8 mouse cellular contexts compared by ENCODE assay signal in genomic region chr6:86370093-86370713, GRCm38 (mm10). TPM values are rescaled to one million over a fixed set of nuclear protein-coding genes. Genes with fewer than 3 reads are reported as not detected.
DNase-seq lines count a peak whose midpoint lies in the region; ATAC-seq and TF ChIP-seq lines count a peak whose summit lies in the region.

No protein-coding gene starts in this region.

- no peaks in the 10 kb centered on the region for H3K27me3 ChIP-seq in thymus, adult 2 months (ENCODE audit: control insufficient read depth, insufficient read depth, low read length)
- H3K27me3 ChIP-seq in embryonic facial prominence, embryonic 11.5 days (ENCODE audit: control insufficient read depth, insufficient read depth, low read length) = no peaks in the 10 kb centered on the region
- no peaks in the 10 kb centered on the region for H3K27me3 ChIP-seq in intestine, postnatal 0 days (replicated peaks; ENCODE audit: control insufficient read depth, insufficient read depth, low read length)
- no peaks in the 10 kb centered on the region for H3K27me3 ChIP-seq in midbrain, postnatal 0 days (ENCODE audit: insufficient read depth, low read length)

- H3K9me3 ChIP-seq in embryonic facial prominence, embryonic 11.5 days (replicated peaks; ENCODE audit: control insufficient read depth, low read length) = no peaks in the 10 kb centered on the region
- H3K9me3 ChIP-seq in intestine, postnatal 0 days (ENCODE audit: control insufficient read depth) = no peaks in the 10 kb centered on the region
- no peaks in the 10 kb centered on the region for H3K9me3 ChIP-seq in midbrain, postnatal 0 days (ENCODE audit: low read length)

- H3K4me2 ChIP-seq in embryonic facial prominence, embryonic 11.5 days (ENCODE audit: low read depth, low read length) = no peak overlapping the region
- H3K4me2 ChIP-seq in intestine, postnatal 0 days (replicated peaks; ENCODE audit: low read depth) = peak overlapping the region; percentile 71
- peak overlapping the region; percentile 60; the same call in 1 of the 2 replicates for H3K4me2 ChIP-seq in midbrain, postnatal 0 days (ENCODE audit: low read depth, low read length, poor library complexity, severe bottlenecking)

- H3K9ac ChIP-seq in embryonic facial prominence, embryonic 11.5 days (replicated peaks; ENCODE audit: low read length) = no peak overlapping the region; the same call in 1 of the 2 replicates
- H3K9ac ChIP-seq in intestine, postnatal 0 days (ENCODE audit: low read depth, low read length) = no peak overlapping the region
- no peak overlapping the region for H3K9ac ChIP-seq in midbrain, postnatal 0 days (replicated peaks; ENCODE audit: low read length, poor library complexity, severe bottlenecking)

- TF ChIP-seq POLR2A in thymus, adult 2 months (IDR thresholded peaks at IDR 0.05; ENCODE audit: control insufficient read depth, extremely low read depth, insufficient read depth, low read length, poor library complexity) = no peak

- H3K4me1 ChIP-seq in thymus, adult 2 months (replicated peaks; ENCODE audit: control insufficient read depth, insufficient read depth, low read length) = peaks cover 14% of the 10 kb centered on the region
- H3K4me1 ChIP-seq in embryonic facial prominence, embryonic 11.5 days (ENCODE audit: control insufficient read depth, insufficient read depth, low read length) = no peaks in the 10 kb centered on the region
- peaks cover 8% of the 10 kb centered on the region for H3K4me1 ChIP-seq in intestine, postnatal 0 days (replicated peaks; ENCODE audit: control insufficient read depth, insufficient read depth, low read length)
- H3K4me1 ChIP-seq in midbrain, postnatal 0 days (ENCODE audit: insufficient read depth, low read length) = peaks cover 8% of the 10 kb centered on the region; the same call in 1 of the 2 replicates

- no peak overlapping the region for H3K4me3 ChIP-seq in thymus, adult 2 months (ENCODE audit: control insufficient read depth, insufficient read depth, low read length)
- no peak overlapping the region; the same call in 1 of the 2 replicates for H3K4me3 ChIP-seq in embryonic facial prominence, embryonic 11.5 days (ENCODE audit: low read depth, low read length)
- no peak overlapping the region; the same call in 1 of the 2 replicates for H3K4me3 ChIP-seq in intestine, postnatal 0 days (ENCODE audit: low read depth, low read length)
- H3K4me3 ChIP-seq in midbrain, postnatal 0 days (ENCODE audit: low read depth, low read length) = no peak overlapping the region

- WGBS in thymus, adult 2 months = 81% methylated on average over 3 of the region's 3 CpGs
- WGBS in embryonic facial prominence, embryonic 11.5 days = 60% methylated on average over 3 of the region's 3 CpGs
- WGBS in intestine, postnatal 0 days = 68% methylated on average over 3 of the region's 3 CpGs
- 61% methylated on average over 3 of the region's 3 CpGs for WGBS in midbrain, postnatal 0 days

- peak; percentile 34 for DNase-seq in thymus, adult 2 months
- no peak for DNase-seq in thymus, postnatal 36 days
- DNase-seq in embryonic facial prominence, embryonic 11.5 days (ENCODE audit: low spot score) = peak; percentile 21
- peak; percentile 18 for DNase-seq in midbrain, postnatal 0 days (ENCODE audit: low spot score)
- DNase-seq in adrenal gland, adult 8-10 months = no peak

- TF ChIP-seq CTCF in thymus, adult 2 months (IDR thresholded peaks at IDR 0.05; ENCODE audit: borderline replicate concordance, control insufficient read depth, extremely low read depth, insufficient read depth, low read length, poor library complexity) = no peak
- peak; percentile 62 for TF ChIP-seq CTCF in intestine, postnatal 0 days (IDR thresholded peaks at IDR 0.05; ENCODE audit: low read depth)
- peak; percentile 62 for TF ChIP-seq CTCF in midbrain, postnatal 0 days (IDR thresholded peaks at IDR 0.05)

- no peak overlapping the region for H3K27ac ChIP-seq in thymus, adult 2 months (ENCODE audit: control insufficient read depth, insufficient read depth, low read length)
- H3K27ac ChIP-seq in embryonic facial prominence, embryonic 11.5 days (replicated peaks; ENCODE audit: low read depth, low read length) = no peak overlapping the region
- peak overlapping the region; percentile 78; the same call in 1 of the 2 replicates for H3K27ac ChIP-seq in intestine, postnatal 0 days (ENCODE audit: low read depth, low read length)
- peak overlapping the region; percentile 87 for H3K27ac ChIP-seq in midbrain, postnatal 0 days (ENCODE audit: low read depth, low read length)

- no peaks in the 10 kb centered on the region for H3K36me3 ChIP-seq in thymus, adult 2 months (ENCODE audit: control insufficient read depth, insufficient read depth, low read length)
- no peaks in the 10 kb centered on the region for H3K36me3 ChIP-seq in embryonic facial prominence, embryonic 11.5 days (replicated peaks; ENCODE audit: control insufficient read depth, insufficient read depth, low read depth, low read length)
- H3K36me3 ChIP-seq in intestine, postnatal 0 days (ENCODE audit: control insufficient read depth, insufficient read depth) = peaks cover 6% of the 10 kb centered on the region; the same call in 1 of the 2 replicates
- peaks cover 7% of the 10 kb centered on the region for H3K36me3 ChIP-seq in midbrain, postnatal 0 days (ENCODE audit: insufficient read depth, low read length)

- no peak for ATAC-seq in embryonic facial prominence, embryonic 11.5 days (replicated peaks; ENCODE audit: insufficient number of reproducible peaks, low FRiP score, low TSS enrichment, low read depth)
- ATAC-seq in intestine, postnatal 0 days = no peak
- no peak for ATAC-seq in midbrain, postnatal 0 days (ENCODE audit: low FRiP score)
- no peak for ATAC-seq in megakaryocyte-erythroid progenitor cell, adult 5-6 weeks (replicated peaks; ENCODE audit: low FRiP score, low TSS enrichment, poor library complexity, severe bottlenecking)
- ATAC-seq in granulocyte monocyte progenitor cell, adult 5-6 weeks (replicated peaks; ENCODE audit: poor library complexity, severe bottlenecking) = no peak

RNA-seq across cellular contexts. Expression of gene Snrpg, which starts 0.9 kb away (rescaled TPM):
- 67.2 and 87.1 TPM in 2 replicates for polyA plus RNA-seq in thymus, adult 2 months (2012; rRNA removed)
- 760 and 783 TPM in 2 replicates for polyA plus RNA-seq in embryonic facial prominence, embryonic 11.5 days (2014; fragmentation: Nextera tagmentation; extraction: Ambion mirVana)
- 196 and 204 TPM in 2 replicates for polyA plus RNA-seq in intestine, postnatal 0 days (2015; fragmentation: Nextera tagmentation; extraction: Ambion mirVana)
- 60.1 and 93.3 TPM in 2 replicates for total RNA-seq in midbrain, postnatal 0 days (2014; rRNA removed)
- polyA plus RNA-seq in midbrain, postnatal 0 days (2015; fragmentation: Nextera tagmentation; extraction: Ambion mirVana) = 243 and 244 TPM in 2 replicates
- total RNA-seq in megakaryocyte-erythroid progenitor cell, adult 5-6 weeks (2014; fragmentation: Nextera tagmentation) = 665 and 676 TPM in 2 replicates
- 44.6 and 66.9 TPM in 2 replicates for total RNA-seq in megakaryocyte-erythroid progenitor cell, adult 5-6 weeks (2017)
- 100 to 1,000 TPM; 115 to 403 (median 241) TPM for total RNA-seq in adrenal gland, adult 8-10 months (2022)
- 687 and 692 TPM in 2 replicates for total RNA-seq in granulocyte monocyte progenitor cell, adult 5-6 weeks (2014; fragmentation: Nextera tagmentation)
- total RNA-seq in granulocyte monocyte progenitor cell, adult 5-6 weeks (2017) = 44.9 and 50.5 TPM in 2 replicates

RNA-seq across cellular contexts. Expression of gene Fam136a, which starts 4.8 kb away (rescaled TPM):
- 14.3 and 15.3 TPM in 2 replicates for polyA plus RNA-seq in thymus, adult 2 months (2012; rRNA removed)
- 160 and 172 TPM in 2 replicates for polyA plus RNA-seq in embryonic facial prominence, embryonic 11.5 days (2014; fragmentation: Nextera tagmentation; extraction: Ambion mirVana)
- polyA plus RNA-seq in intestine, postnatal 0 days (2015; fragmentation: Nextera tagmentation; extraction: Ambion mirVana) = 64.8 and 65.8 TPM in 2 replicates
- 50.4 and 54.2 TPM in 2 replicates for total RNA-seq in midbrain, postnatal 0 days (2014; rRNA removed)
- polyA plus RNA-seq in midbrain, postnatal 0 days (2015; fragmentation: Nextera tagmentation; extraction: Ambion mirVana) = 62.0 and 69.6 TPM in 2 replicates
- 40.6 and 40.9 TPM in 2 replicates for total RNA-seq in megakaryocyte-erythroid progenitor cell, adult 5-6 weeks (2014; fragmentation: Nextera tagmentation)
- total RNA-seq in megakaryocyte-erythroid progenitor cell, adult 5-6 weeks (2017) = 74.9 and 88.5 TPM in 2 replicates
- total RNA-seq in adrenal gland, adult 8-10 months (2022) = 10 to 100 TPM; 47.5 to 96.0 (median 73.9) TPM
- 46.3 and 51.5 TPM in 2 replicates for total RNA-seq in granulocyte monocyte progenitor cell, adult 5-6 weeks (2014; fragmentation: Nextera tagmentation)
- total RNA-seq in granulocyte monocyte progenitor cell, adult 5-6 weeks (2017) = 82.6 and 95.9 TPM in 2 replicates

RNA-seq across cellular contexts. Expression of gene Pcyox1, which starts 26.8 kb away (rescaled TPM):
- polyA plus RNA-seq in thymus, adult 2 months (2012; rRNA removed) = 14.9 and 15.8 TPM in 2 replicates
- 73.6 and 78.3 TPM in 2 replicates for polyA plus RNA-seq in embryonic facial prominence, embryonic 11.5 days (2014; fragmentation: Nextera tagmentation; extraction: Ambion mirVana)
- 37.8 and 41.0 TPM in 2 replicates for polyA plus RNA-seq in intestine, postnatal 0 days (2015; fragmentation: Nextera tagmentation; extraction: Ambion mirVana)
- 95.4 and 97.8 TPM in 2 replicates for total RNA-seq in midbrain, postnatal 0 days (2014; rRNA removed)
- 102 and 108 TPM in 2 replicates for polyA plus RNA-seq in midbrain, postnatal 0 days (2015; fragmentation: Nextera tagmentation; extraction: Ambion mirVana)
- total RNA-seq in megakaryocyte-erythroid progenitor cell, adult 5-6 weeks (2014; fragmentation: Nextera tagmentation) = 14.1 and 15.5 TPM in 2 replicates
- 34.3 and 40.4 TPM in 2 replicates for total RNA-seq in megakaryocyte-erythroid progenitor cell, adult 5-6 weeks (2017)
- total RNA-seq in adrenal gland, adult 8-10 months (2022) = 100 to 1,000 TPM; 151 to 257 (median 207) TPM
- total RNA-seq in granulocyte monocyte progenitor cell, adult 5-6 weeks (2014; fragmentation: Nextera tagmentation) = 31.1 and 35.7 TPM in 2 replicates
- 64.2 and 87.9 TPM in 2 replicates for total RNA-seq in granulocyte monocyte progenitor cell, adult 5-6 weeks (2017)

RNA-seq across cellular contexts. Expression of gene Tia1, which starts 33.8 kb away (rescaled TPM):
- polyA plus RNA-seq in thymus, adult 2 months (2012; rRNA removed) = 73.1 and 83.4 TPM in 2 replicates
- polyA plus RNA-seq in embryonic facial prominence, embryonic 11.5 days (2014; fragmentation: Nextera tagmentation; extraction: Ambion mirVana) = 228 and 232 TPM in 2 replicates
- polyA plus RNA-seq in intestine, postnatal 0 days (2015; fragmentation: Nextera tagmentation; extraction: Ambion mirVana) = 33.0 and 35.7 TPM in 2 replicates
- total RNA-seq in midbrain, postnatal 0 days (2014; rRNA removed) = 137 and 210 TPM in 2 replicates
- 195 and 212 TPM in 2 replicates for polyA plus RNA-seq in midbrain, postnatal 0 days (2015; fragmentation: Nextera tagmentation; extraction: Ambion mirVana)
- total RNA-seq in megakaryocyte-erythroid progenitor cell, adult 5-6 weeks (2014; fragmentation: Nextera tagmentation) = 92.4 and 94.8 TPM in 2 replicates
- 42.8 and 85.8 TPM in 2 replicates for total RNA-seq in megakaryocyte-erythroid progenitor cell, adult 5-6 weeks (2017)
- total RNA-seq in adrenal gland, adult 8-10 months (2022) = 100 to 1,000 TPM in 1 of 4 experiments, 10 to 100 TPM in 3; 44.0 to 121 (median 82.9) TPM
- 89.9 and 109 TPM in 2 replicates for total RNA-seq in granulocyte monocyte progenitor cell, adult 5-6 weeks (2014; fragmentation: Nextera tagmentation)
- total RNA-seq in granulocyte monocyte progenitor cell, adult 5-6 weeks (2017) = 77.5 and 97.1 TPM in 2 replicates

RNA-seq across cellular contexts. Expression of gene Gm44790, which starts 56.3 kb away (rescaled TPM):
- polyA plus RNA-seq in thymus, adult 2 months (2012; rRNA removed) = 32.3 and 32.5 TPM in 2 replicates
- not detected in 2 replicates for polyA plus RNA-seq in embryonic facial prominence, embryonic 11.5 days (2014; fragmentation: Nextera tagmentation; extraction: Ambion mirVana)
- not detected in 2 replicates for polyA plus RNA-seq in intestine, postnatal 0 days (2015; fragmentation: Nextera tagmentation; extraction: Ambion mirVana)
- total RNA-seq in midbrain, postnatal 0 days (2014; rRNA removed) = 1.4 and 6.0 TPM in 2 replicates
- polyA plus RNA-seq in midbrain, postnatal 0 days (2015; fragmentation: Nextera tagmentation; extraction: Ambion mirVana) = 1.4 and 1.8 TPM in 2 replicates
- not detected in 2 replicates for total RNA-seq in megakaryocyte-erythroid progenitor cell, adult 5-6 weeks (2014; fragmentation: Nextera tagmentation)
- total RNA-seq in megakaryocyte-erythroid progenitor cell, adult 5-6 weeks (2017) = 4.9 TPM in 1 of 2 replicates, not detected in the other
- 1 to 10 TPM in 2 of 4 experiments, not detected in 2; 4.6 to 6.2 TPM for total RNA-seq in adrenal gland, adult 8-10 months (2022)
- total RNA-seq in granulocyte monocyte progenitor cell, adult 5-6 weeks (2014; fragmentation: Nextera tagmentation) = not detected in 2 replicates
- total RNA-seq in granulocyte monocyte progenitor cell, adult 5-6 weeks (2017) = not detected in 2 replicates

Comparison
In these comparisons a context has a peak if more than half of its experiments do, and no peak if none do; other contexts are left out.
1. DNase-seq: peak in thymus, adult 2 months (single experiment), embryonic facial prominence, embryonic 11.5 days (single experiment) and midbrain, postnatal 0 days (single experiment); none in thymus, postnatal 36 days (0 of 2) and adrenal gland, adult 8-10 months (single experiment).
2. H3K27ac ChIP-seq: peak in intestine, postnatal 0 days (single experiment) and midbrain, postnatal 0 days (single experiment); none in thymus, adult 2 months (single experiment) and embryonic facial prominence, embryonic 11.5 days (single experiment).